Mouse (Mus musculus): Measurements from ENCODE around the gene Hes3.

Hes3 gene

GRCm38 (mm10) chr4:152305991-152306390 lies 14.5 kb upstream of the Hes3 start:
- no peak for DNase-seq (ENCODE audit: low read depth, low spot score)

GRCm38 (mm10) chr4:152304685-152305084 lies 13.2 kb upstream of the Hes3 start:
- no peak for DNase-seq (ENCODE audit: low read depth, low spot score)

DNA sequence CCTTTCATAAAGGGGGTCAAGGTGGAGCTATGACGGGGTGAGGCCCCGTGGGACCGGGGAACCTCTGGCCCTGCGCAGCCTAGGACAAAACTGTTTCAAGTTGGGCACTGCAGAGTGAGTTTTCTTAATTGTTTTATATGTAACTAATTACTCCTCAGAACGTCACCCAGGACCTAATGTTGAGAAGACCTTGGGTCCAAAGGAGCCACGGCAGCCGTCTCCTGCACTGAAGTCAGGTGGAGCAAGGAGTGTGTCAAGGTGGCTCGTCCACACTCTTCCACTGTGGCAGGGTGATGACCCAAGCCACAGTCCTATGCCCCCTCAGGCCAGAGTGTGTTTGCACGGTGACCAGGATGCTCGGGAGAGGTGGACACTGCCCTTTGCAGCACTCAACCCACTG lies 11.7 kb upstream of the Hes3 start:
- no peak for DNase-seq (ENCODE audit: low read depth, low spot score)

GRCm38 (mm10) chr4:152302012-152302411 lies 10.6 kb upstream of the Hes3 start:
- DNase-seq (ENCODE audit: low read depth, low spot score) = no peak

- no peak for DNase-seq (ENCODE audit: low read depth, low spot score)
Observed at GRCm38 (mm10) chr4:152300375-152300774, 8.9 kb upstream of the Hes3 start.

DNA sequence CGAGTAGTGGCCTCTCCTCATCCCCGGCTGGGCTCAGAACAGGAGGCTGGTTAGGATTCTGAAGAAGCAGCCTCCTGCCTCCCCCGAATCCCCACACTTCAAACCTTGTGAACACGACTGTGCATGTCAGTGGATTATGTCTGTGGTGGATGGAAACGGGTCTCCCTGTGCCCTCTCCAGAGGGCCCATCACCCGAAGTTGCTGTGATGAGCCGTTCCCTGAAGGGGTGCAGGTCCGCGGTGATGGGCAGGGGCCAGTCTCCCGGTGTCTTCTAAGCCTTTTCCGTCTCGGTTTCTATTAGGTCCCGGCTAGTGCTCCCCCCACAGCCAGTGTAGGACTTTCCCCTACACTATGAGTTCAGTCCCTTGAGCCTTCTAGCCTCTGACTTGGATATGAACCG lies 7.4 kb upstream of the Hes3 start:
- no peak for DNase-seq (ENCODE audit: low read depth, low spot score)

- DNase-seq (ENCODE audit: low read depth, low spot score) = peak; percentile 98
Observed at GRCm38 (mm10) chr4:152296874-152297861, 5.7 kb upstream of the Hes3 start, which contains the start of gene Icmt. Gene Icmt (plus strand): TSS chr4:152297227.

GRCm38 (mm10) chr4:152296371-152296770 lies 4.9 kb upstream of the Hes3 start:
- DNase-seq (ENCODE audit: low read depth, low spot score) = no peak

DNA sequence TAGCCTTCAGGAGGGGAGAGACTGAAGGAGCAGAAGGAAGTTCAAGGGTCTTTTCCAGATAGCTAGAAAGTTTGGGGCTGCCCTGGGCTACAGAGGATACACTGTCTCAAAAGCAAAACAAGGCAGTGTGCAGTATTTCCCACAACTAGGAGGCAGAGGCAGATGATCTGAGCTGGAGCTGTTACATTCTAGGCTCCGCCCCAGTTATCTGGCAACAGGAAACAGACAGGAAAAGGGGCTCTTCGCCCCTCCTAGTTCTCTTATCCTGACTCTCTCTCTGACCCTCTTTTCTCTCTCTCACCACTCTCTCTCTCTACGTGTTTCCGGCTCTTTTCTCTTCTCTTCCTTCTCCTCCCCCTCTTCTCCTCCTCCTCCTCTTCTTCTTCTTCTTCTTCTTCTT lies 4.5 kb upstream of the Hes3 start:
- DNase-seq (ENCODE audit: low read depth, low spot score) = no peak

DNA sequence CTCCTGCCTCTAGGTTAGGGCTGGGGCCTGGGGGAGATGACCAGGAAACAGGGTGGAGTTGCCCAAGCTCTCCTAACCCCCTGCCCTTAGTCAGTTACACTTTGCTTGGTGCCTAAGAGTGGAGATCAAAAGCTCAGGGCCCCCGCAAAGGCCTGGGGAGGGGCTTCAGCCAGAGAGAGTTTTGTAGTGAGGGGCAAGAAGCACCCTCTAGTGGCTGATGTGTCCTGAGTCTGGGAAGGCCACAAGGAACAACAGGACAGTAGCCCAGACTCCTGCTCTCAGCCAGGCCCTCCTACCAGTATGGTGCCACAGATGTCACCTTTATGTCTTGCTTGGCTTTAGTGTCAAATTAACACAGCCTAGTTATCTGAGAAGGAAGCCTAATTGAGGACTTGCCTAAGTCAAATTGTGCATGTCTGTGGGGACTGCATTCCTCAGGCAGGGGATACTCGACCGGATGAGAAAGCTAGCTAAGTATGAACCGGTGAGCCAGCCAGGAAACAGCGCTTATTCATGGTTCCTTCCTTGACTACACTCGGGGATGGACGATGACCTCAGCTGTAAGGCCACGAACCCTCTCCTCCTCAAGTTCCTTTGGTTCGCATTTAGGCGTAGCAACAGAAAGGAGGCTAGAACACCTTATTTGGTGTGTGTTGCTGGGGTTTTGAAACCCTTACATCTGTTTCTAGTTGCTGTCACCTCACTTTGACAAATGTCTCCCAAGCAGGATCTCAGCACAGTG lies 2.9 kb upstream of the Hes3 start:
- DNase-seq (ENCODE audit: low read depth, low spot score) = no peak

GRCm38 (mm10) chr4:152292102-152292765 lies 772 bp upstream of the Hes3 start:
- DNase-seq (ENCODE audit: low read depth, low spot score) = no peak

DNA sequence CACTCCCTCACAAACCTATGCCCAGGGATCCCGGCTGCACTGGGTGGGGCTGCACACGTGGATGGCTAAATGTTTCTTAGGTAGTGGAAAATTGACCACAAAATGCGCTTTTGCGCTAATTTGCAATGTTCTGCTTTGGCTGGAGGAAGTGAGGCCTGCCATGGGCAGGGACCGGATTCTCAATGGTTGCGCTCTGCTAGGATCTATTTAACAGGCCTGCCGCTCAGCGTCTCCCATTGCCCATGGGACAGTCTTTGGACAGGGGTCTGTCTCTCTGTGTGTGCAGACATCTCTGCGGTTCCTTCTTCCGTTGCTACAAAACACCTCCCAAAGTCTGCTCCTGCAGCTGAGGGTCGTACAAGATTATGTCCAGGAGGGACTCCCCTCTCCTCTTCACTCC lies 471 bp downstream of the Hes3 start:
- DNase-seq (ENCODE audit: low read depth, low spot score) = no peak

DNA sequence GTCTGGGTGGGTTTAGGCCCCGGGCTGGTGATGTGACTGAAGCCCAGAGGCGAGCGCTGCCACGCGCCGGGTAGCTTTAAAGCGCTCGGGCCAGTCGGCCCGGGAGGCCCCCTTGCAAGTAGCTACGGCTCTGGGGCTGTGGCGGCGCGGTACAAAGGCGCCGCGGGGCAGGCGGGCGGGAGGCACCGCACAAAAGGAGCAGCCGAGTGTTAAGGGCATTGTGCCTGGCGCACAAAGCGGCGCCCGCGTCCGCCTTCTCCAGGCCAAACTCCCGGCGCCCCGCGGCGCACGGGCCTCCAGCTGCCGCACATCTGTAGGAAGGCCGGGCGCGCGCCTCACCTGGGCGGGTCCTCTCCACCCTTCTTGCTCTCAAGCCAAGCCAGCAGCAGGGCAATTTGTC lies 1.1 kb downstream of the Hes3 start:
- DNase-seq (ENCODE audit: low read depth, low spot score) = no peak

DNA sequence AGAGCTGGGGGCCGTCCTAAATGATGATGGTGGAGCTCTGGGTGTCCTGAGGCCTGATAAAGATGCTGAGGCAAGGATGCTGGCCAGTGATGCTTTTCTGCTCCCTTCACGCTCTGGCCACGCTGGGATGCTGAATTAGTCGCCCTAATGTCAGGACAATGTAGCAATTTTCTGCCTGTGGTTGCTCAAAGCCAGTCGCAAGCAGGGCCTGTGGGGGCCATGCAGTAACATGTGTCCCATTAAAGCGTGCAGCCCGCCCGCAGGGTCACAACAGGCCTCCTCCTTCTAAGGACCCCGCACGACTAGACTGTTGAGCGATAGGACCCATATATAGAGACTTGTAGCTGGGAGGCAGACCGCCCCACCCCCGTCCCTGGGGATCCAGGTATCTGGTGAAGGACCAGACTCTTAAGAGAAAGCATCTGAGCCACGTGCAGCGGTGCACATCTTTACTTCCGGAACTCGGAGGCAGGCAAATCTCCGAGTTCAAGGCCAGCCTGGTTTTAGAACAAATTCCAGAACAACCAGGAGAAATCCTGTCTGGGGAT lies 3.0 kb downstream of the Hes3 start:
- DNase-seq (ENCODE audit: low read depth, low spot score) = no peak

GRCm38 (mm10) chr4:152287317-152288120 lies 3.9 kb downstream of the Hes3 start:
- DNase-seq (ENCODE audit: low read depth, low spot score) = no peak

DNA sequence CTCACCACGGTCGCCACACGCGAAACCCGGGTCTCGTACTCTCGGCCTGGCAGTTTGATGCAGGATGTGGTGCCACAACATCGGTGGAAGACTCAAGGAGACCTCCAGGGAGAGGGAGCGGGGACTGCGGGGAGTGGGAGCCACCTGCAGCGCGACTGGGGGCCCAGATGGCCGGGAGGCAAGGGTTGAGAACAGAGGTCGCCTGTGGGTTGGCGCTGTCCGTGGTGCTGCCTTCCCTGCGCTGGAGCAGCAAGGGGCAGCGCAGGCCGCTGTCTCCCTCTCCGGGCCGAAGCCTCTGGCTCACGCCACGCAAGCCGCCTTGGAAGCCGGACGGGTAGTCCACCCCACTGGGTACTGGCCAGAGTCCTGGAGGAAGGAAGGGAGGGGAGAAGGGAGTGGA lies 4.6 kb downstream of the Hes3 start:
- DNase-seq (ENCODE audit: low read depth, low spot score) = no peak

DNA sequence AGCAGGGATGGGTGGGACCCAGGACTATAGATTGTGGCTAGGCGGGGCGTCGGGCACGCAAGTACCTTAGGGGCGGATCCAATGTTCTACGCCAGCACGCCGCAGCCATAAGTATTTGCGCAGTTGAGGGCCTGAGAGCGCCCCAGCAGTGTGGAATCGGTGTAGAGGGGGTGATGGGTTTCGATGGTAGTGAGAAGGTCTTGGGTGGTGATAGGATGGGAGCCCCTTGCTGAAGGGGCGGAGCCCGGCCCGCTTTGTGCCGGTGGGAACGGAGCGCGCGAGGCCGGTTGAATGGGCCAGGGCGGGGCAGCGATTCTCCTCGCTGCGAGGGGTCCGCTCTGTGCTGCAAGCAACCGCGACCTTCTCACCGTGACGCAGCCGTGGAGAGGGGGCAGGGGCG lies 5.3 kb downstream of the Hes3 start:
- DNase-seq (ENCODE audit: low read depth, low spot score) = no peak

DNA sequence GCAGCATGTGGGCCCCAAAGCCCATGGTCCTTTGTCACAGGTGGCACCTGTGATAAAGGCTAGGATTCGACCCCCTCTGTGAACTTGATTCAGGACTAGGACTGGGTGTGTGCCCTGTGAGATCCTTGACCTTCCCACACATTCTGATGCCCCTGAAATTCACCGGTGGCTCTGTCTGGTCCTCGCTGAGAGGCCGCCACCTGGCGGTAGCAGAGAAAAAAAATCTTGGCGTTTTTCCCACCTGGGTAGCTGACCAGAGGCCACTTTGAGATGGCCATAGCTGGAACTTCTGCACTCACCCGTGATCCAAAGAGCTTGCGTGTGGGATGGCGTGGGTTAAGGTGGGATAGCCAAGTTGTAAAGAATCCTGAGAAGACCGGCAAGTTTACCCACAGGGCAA lies 6.0 kb downstream of the Hes3 start:
- no peak for DNase-seq (ENCODE audit: low read depth, low spot score)

GRCm38 (mm10) chr4:152283186-152283950 lies 8.1 kb downstream of the Hes3 start:
- peak; percentile 74 for DNase-seq (ENCODE audit: low read depth, low spot score)

DNA sequence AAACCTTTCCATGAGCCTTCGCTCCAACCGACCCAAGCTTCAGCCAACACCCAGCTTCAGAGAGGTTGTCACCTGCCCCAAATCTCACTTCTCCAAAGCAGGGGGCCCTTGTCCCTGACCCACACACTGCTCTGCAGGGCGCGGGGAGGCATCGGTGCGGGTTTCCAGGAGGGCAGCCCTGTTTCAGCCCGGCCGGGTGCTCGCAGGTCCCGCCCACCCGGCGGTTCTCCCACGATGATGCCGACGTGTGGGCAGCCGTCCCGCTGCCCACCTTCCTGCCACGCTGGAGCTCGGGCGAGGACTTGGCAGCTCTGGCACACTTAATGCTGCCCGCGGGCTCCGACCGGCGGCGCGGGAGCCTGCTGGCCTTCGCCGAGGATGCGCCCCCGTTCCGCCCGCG lies 8.7 kb downstream of the Hes3 start:
- DNase-seq (ENCODE audit: low read depth, low spot score) = no peak

Measured in retina, adult 2 months (tissue).